Mouse (Mus musculus) liver, embryonic 11.5 days (tissue): ENCODE measurements around the gene Hist1h2ai. TPM values are rescaled to one million over a fixed set of nuclear protein-coding genes. Genes with fewer than 3 reads are reported as not detected.
"Not testable (repeated sequence)": the region's sequence is repeated elsewhere in the genome, so short reads cannot be mapped to it uniquely, and the experiment has no call there.

Source experiments
- ATAC-seq: fragments of 200-750 bp; cut with Nextera tagmentation; replicated peaks from 2 replicates; pipeline ENCODE4 v1.8.0; 2017; ENCODE audit warnings: moderate number of reproducible peaks, mild to moderate bottlenecking, moderate TSS enrichment, moderate library complexity; ENCODE audit not compliant: low FRiP score
- DNase-seq: peaks from one replicate; pipeline ENCODE4 v3.0.0-alpha.2; 2017; ENCODE audit warnings: low spot score
- H3K27ac ChIP-seq: fragments of 300-500 bp; sonication (generic); 2 replicates; pipeline ENCODE4 v1.5.1; 2014; ENCODE audit warnings: mild to moderate bottlenecking, low read depth, low read length, control low read depth
- H3K27me3 ChIP-seq: fragments of 300-500 bp; sonication (generic); replicated peaks from 2 replicates; pipeline ENCODE4 v1.6.1; 2014; ENCODE audit warnings: low read length, mixed read lengths; ENCODE audit not compliant: control insufficient read depth, insufficient read depth
- H3K36me3 ChIP-seq: fragments of 300-500 bp; sonication (generic); 2 replicates; pipeline ENCODE4 v1.6.1; 2014; ENCODE audit warnings: mild to moderate bottlenecking, low read length, moderate library complexity, mixed read lengths; ENCODE audit not compliant: control insufficient read depth, insufficient read depth
- H3K4me1 ChIP-seq: fragments of 300-500 bp; sonication (generic); replicated peaks from 2 replicates; pipeline ENCODE4 v1.6.1; 2014; ENCODE audit warnings: low read length, mixed read lengths; ENCODE audit not compliant: control insufficient read depth, insufficient read depth
- H3K4me2 ChIP-seq: fragments of 300-500 bp; sonication (generic); 2 replicates; pipeline ENCODE4 v1.6.1; 2014; ENCODE audit warnings: mild to moderate bottlenecking, control low read depth, moderate library complexity
- H3K4me3 ChIP-seq: fragments of 300-500 bp; sonication (generic); 2 replicates; pipeline ENCODE4 v1.5.1; 2014; ENCODE audit warnings: low read depth, low read length, control low read depth
- H3K9ac ChIP-seq: fragments of 300-500 bp; sonication (generic); 2 replicates; pipeline ENCODE4 v1.6.1; 2014; ENCODE audit warnings: low read depth, low read length, control low read depth
- H3K9me3 ChIP-seq: fragments of 300-500 bp; sonication (generic); 2 replicates; pipeline ENCODE4 v1.6.1; 2016; ENCODE audit warnings: low read length, inconsistent platforms, mixed read lengths; ENCODE audit not compliant: control insufficient read depth
- WGBS: fragments of 180-500 bp; shearing (Covaris S2); extraction: QIAGEN DNeasy Blood & Tissue Kit; methylation state at CpG from one replicate; pipeline ENCODE4 v1.1.7; 2014; 5-methylcytosine and 5-hydroxymethylcytosine counted together
- polyA plus RNA-seq: library from polyadenylated mRNA; unstranded; fragments of >200 nt; fragmentation: Nextera tagmentation; extraction: Ambion mirVana; gene quantifications from 2 replicates; pipeline ENCODE4 v1.2.1, GENCODE M21; 2014

The Hist1h2ai gene
- polyA plus RNA-seq, 1 experiment from 2014 or later = 10.1 TPM

GRCm38 (mm10) chr13:21749387-21750158, 33.4 kb downstream of the Hist1h2ai start:
- H3K4me3 ChIP-seq = peak overlapping the region; percentile 58
- peak; percentile 57 for DNase-seq
- H3K9ac ChIP-seq = peak overlapping the region; percentile 81
- no peaks in the 10 kb centered on the region for H3K36me3 ChIP-seq
- H3K9me3 ChIP-seq = no peaks in the 10 kb centered on the region
- no peaks in the 10 kb centered on the region for H3K27me3 ChIP-seq
- peaks cover 11% of the 10 kb centered on the region for H3K4me1 ChIP-seq
- 5% methylated on average over 5 of the region's 5 CpGs for WGBS
- H3K4me2 ChIP-seq = peak overlapping the region; percentile 83
- 0 out of 2 replicates have a peak, but pooled peaks have one; percentile 9 for ATAC-seq
- H3K27ac ChIP-seq = peak overlapping the region; percentile 97

- H3K4me2 ChIP-seq = peak within 1 kb of the TSS; percentile 83
- H3K27me3 ChIP-seq, H3K9me3 ChIP-seq, H3K36me3 ChIP-seq: not testable (repeated sequence)
- peak within 1 kb of the TSS; percentile 58 for H3K4me3 ChIP-seq
- peaks cover 11% of the 10 kb centered on the region for H3K4me1 ChIP-seq
- peak within 1 kb of the TSS; percentile 97 for H3K27ac ChIP-seq
- DNase-seq (peak; percentile 98), ATAC-seq (peak; percentile 71)
- peak within 1 kb of the TSS; percentile 81 for H3K9ac ChIP-seq
- WGBS = under 1% methylated on average over 45 of the region's 56 CpGs
These were observed 34.2 kb downstream of the Hist1h2ai start, which contains the start of gene Hist1h4k for GRCm38 (mm10) chr13:21750159-21751017. Hist1h4k (minus strand) TSS chr13:21750505.

- ATAC-seq (no peak), DNase-seq (no peak)
- Histone ChIP-seq H3K4me2 (peak overlapping the region; percentile 22; the same call in 1 of the 2 replicates), H3K27me3 (no peaks in the 10 kb centered on the region), H3K27ac (peak overlapping the region; percentile 97), H3K4me1 (peaks cover 11% of the 10 kb centered on the region), H3K9ac (peak overlapping the region; percentile 66), H3K9me3 (no peaks in the 10 kb centered on the region), H3K4me3 (no peak overlapping the region), H3K36me3 (no peaks in the 10 kb centered on the region)
These were observed 35.2 kb downstream of the Hist1h2ai start for GRCm38 (mm10) chr13:21751417-21751816.

GRCm38 (mm10) chr13:21751827-21752226, 35.6 kb downstream of the Hist1h2ai start:
- Histone ChIP-seq H3K27me3 (no peaks in the 10 kb centered on the region), H3K4me2 (peak overlapping the region; percentile 61; the same call in 1 of the 2 replicates), H3K9me3 (no peaks in the 10 kb centered on the region), H3K4me1 (peaks cover 11% of the 10 kb centered on the region), H3K4me3 (peak overlapping the region; percentile 41), H3K27ac (peak overlapping the region; percentile 97), H3K36me3 (no peaks in the 10 kb centered on the region), H3K9ac (peak overlapping the region; percentile 66)
- no peak for DNase-seq
- no peak for ATAC-seq
- 53% methylated on average over 3 of the region's 3 CpGs for WGBS

- peak overlapping the region; percentile 97 for H3K27ac ChIP-seq
- peak overlapping the region; percentile 41 for H3K4me3 ChIP-seq
- H3K9ac ChIP-seq = peak overlapping the region; percentile 66
- WGBS = 39% methylated on average over 3 of the region's 3 CpGs
- no peaks in the 10 kb centered on the region for H3K36me3 ChIP-seq
- ATAC-seq (no peak), DNase-seq (peak; percentile 50)
- H3K9me3 ChIP-seq = no peaks in the 10 kb centered on the region
- peak overlapping the region; percentile 61 for H3K4me2 ChIP-seq
- no peaks in the 10 kb centered on the region for H3K27me3 ChIP-seq
- peaks cover 11% of the 10 kb centered on the region for H3K4me1 ChIP-seq
These were observed 36.1 kb downstream of the Hist1h2ai start for GRCm38 (mm10) chr13:21752356-21752755.

GRCm38 (mm10) chr13:21753051-21753523, 36.9 kb downstream of the Hist1h2ai start:
- DNase-seq (no peak), ATAC-seq (no peak)
- 2% methylated on average over 10 of the region's 10 CpGs for WGBS
- H3K9ac ChIP-seq = peak overlapping the region; percentile 66
- peak overlapping the region; percentile 97 for H3K27ac ChIP-seq
- H3K27me3 ChIP-seq = no peaks in the 10 kb centered on the region
- no peaks in the 10 kb centered on the region for H3K9me3 ChIP-seq
- H3K4me1 ChIP-seq = peaks cover 11% of the 10 kb centered on the region
- peak overlapping the region; percentile 61 for H3K4me2 ChIP-seq
- H3K4me3 ChIP-seq = peak overlapping the region; percentile 41
- no peaks in the 10 kb centered on the region for H3K36me3 ChIP-seq

- not testable (repeated sequence) for H3K36me3 ChIP-seq, H3K4me1 ChIP-seq, H3K27me3 ChIP-seq, H3K9me3 ChIP-seq
- ATAC-seq (peak; percentile 83), DNase-seq (peak; percentile 74)
- under 1% methylated on average over 39 of the region's 50 CpGs for WGBS
- Histone ChIP-seq H3K4me2 (peak within 1 kb of the TSS; percentile 61), H3K4me3 (peak within 1 kb of the TSS; percentile 42), H3K27ac (peak within 1 kb of the TSS; percentile 99), H3K9ac (peak within 1 kb of the TSS; percentile 70)
These were observed 37.5 kb downstream of the Hist1h2ai start, which contains the start of the genes Hist1h2ak and Hist1h2bn for GRCm38 (mm10) chr13:21753524-21754285. Hist1h2ak (minus strand) TSS chr13:21753827. Hist1h2bn (plus strand) TSS chr13:21754123.
